Mouse (Mus musculus): ENCODE data around the gene 1700067K01Rik.

DNA sequence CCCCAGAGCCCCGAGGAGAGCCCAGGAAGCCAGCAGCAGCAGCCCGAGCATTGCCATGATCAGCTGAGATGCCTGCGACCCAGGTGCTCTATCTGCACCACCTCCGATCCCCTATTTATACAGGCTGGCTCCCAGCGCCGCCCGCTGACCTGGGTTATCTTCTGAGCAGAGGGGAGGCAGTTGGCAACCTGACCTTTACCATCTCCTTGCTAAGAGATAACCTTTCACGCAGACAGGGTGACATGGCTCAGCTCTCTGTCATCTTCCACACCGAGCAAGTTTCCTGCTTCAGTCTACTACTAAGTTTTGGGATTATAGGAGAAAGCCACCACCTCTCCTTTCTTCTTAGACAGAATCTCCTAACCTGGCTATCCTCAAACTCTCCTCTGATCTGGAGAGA is 43.6 kb downstream of the 1700067K01Rik start, which contains the start of gene Rln3:
- TF ChIP-seq EP300 (IDR thresholded peaks at IDR 0.05; ENCODE audit: insufficient read depth, low read depth, low read length) (no peak), CTCF (IDR thresholded peaks at IDR 0.05; ENCODE audit: low read depth, low read length) (no peak)
